Mouse (Mus musculus) mouse embryonic stem cell (cell line): ENCODE measurements around the gene Krt80.

Experiments used
- in situ Hi-C, 2 experiments: fragments of 300-500 bp; cut with MboI; formaldehyde crosslinking; loops; 1 replicate in 1 of 2; 3 replicates in 1 of 2; pipeline ENCODE4 v1.14.3; 2019 to 2020; ENCODE audit warnings: low sequenced_read_pairs in 2 of 2, low pct_unique_long_range_greater_than_20kb in 1 of 2, mixed read lengths in 1 of 2; ENCODE audit not compliant: unreplicated experiment in 1 of 2

Krt80 gene

DNA sequence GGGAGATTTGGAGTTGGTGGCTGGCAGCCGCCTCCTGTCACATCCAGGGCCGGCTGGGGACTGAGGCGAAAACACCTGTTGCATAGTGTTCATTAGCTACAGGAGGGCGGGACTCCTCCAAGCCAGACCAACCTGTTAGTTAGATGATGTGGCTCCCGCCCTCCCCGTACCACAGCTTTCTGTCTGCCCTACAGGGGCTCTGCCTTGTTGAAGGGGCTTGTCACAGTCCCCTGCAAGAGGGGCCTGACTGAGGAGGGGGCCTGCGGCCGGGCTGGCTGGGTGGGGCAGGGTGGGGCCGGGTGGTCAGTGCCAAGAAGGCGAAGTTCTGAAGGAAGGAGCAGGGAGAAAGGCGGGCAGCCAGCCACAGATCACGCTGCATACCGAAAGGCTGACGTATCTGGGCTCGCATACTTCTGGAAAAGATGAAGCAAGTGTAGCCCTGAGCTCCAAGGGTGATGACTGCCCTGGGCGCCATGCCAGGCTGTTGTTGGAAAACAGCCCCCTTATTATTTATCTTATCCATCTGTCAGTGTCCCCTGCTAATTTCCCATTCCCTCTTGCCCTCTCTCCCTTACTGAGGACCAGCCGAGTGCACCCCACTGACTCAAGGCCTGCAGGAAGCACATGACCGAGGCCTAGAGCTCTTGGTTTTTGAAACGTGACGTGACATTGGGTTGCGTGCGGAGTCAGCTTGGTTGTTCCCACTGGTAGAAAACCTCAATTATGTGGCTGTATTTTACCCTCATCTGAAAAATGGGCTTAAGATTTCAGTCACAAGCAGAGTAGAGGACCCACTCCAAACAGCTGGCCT, at the start of gene Krt80:
Gene Krt80, minus strand, starts transcription at position 62 of the 811 bp plus-strand sequence.
- in situ Hi-C loops: no loop called here

DNA sequence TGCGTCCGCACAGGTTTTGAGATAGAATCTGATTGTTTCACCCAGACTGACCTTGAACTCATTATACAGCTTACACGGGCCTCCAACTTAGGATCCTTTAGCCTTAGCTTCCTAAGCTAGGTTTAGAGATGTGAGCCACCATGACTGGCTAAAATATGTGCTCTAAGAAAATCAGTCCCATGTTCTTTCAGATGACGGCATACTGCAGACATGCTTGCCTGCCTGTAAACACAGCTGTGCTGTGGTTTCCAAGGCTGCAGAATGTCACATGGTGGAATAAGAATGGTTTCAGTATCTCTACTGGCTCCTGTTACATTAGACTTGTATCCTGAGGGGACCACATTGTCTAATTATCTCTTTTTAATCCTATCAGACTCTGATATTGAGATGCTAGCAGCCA, 49.0 kb upstream of the Krt80 start:
- in situ Hi-C loops: no loop called here

DNA sequence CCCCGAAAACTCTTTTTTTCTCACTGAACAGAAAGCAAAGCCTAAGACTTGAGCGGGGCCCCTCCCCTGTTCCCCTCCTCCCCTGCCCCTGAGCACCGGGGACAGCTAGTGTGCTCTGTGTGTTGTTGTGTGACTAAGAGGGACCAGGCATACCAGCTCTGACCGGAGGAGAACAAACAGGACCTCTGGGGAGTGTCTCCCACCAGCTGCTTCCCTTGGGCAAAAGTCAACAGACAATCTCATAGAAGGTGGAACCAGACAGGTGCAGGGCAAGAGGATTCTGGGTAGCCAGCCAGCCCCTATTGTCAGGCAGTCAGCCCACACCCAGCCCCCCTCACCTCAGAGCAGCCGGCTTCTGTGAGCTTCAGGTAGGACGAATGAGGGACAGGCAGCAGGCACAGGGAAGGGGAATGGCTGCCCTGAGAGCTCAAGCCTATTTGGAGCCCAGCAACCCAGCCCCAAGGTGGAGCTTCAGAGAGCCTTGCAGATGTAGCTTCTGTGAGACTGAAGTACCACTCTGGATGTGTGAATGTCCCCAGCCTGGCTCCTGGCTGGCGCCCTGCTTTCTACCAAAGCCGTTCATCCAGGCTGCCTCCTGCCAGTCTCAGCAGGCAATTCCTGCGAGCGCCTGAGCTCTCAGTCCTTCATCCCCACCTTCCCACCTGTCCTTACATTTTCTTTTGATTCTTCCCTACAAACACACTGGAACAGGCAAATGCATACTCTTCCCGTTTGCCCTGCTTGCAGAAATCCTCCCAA, 45.0 kb upstream of the Krt80 start:
- in situ Hi-C loops: no loop called here

DNA sequence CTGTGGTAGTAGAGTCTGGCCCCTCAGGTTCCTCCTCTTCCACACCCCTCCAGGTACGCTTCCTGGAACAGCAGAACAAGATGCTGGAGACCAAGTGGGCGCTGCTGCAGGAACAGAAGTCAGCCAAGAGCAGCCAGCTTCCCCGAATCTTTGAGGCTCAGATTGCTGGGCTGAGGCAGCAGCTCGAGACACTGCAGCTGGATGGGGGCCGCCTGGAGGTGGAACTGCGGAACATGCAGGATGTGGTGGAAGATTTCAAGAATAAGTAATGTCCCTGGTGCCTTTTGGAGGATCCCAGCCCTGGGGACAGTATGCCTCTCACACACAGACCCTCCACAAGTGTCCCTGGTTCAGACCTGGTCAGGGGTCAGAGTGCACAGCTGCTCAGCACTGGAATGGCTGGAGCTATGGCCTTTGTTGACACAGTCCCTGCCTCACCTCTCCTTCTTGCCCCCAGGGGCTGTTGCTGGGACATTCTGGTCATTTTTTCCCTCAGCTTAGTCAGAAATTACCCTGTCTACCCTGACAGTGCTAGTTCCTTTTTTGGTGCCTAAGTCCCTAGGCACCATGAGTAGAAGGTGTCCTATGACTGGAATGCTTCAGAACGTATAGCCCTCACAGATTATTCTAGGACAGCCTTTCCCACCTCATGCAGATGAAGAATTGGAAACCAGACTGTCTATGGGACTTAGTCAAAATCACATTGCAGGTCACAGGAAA, 44.1 kb upstream of the Krt80 start:
- in situ Hi-C loops: no loop called here

DNA sequence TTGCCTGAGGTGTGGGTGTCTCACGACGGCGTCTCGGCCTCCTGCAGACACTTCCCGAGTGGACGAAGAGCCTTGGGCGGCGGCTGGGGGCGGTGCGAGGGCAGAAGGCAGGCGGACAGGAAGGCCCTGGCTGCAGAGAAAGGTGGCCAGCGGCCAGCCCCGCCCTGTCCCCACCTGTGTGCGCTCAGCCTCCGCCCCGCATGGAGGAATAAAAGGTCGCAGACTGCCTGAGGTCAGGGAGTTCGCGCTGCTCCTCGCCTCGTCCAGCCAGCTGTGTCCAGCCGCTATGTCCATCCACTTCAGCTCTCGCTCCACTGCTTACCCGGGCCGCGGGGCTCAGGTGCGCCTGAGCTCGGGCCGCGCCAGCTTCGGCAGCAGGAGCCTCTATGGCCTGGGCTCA, 42.2 kb upstream of the Krt80 start:
- in situ Hi-C loops: no loop called here

DNA sequence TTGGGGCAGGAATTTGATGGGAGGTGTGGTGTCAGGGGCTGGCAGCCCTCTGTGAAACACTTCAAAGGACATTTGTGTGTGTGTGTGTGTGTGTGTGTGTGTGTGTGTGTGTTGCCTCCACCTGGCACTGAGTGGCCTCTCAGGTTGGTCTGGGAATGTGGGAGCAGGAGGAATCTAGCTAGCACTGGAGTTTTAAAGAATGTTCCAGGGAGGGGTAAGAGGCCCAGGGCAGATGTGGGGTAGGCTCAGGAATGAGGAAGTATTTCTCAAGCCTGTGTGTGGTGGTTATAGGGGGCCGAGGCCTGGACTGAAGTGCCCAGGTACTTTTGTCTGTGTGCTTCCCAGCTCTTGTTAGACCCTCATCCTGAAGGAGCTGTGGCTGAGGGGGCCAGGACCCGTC, 40.8 kb upstream of the Krt80 start, which contains the start of gene Krt7:
Gene Krt7, plus strand, starts transcription at position 269 of the 400 bp plus-strand sequence.
- in situ Hi-C loops: no loop called here

DNA sequence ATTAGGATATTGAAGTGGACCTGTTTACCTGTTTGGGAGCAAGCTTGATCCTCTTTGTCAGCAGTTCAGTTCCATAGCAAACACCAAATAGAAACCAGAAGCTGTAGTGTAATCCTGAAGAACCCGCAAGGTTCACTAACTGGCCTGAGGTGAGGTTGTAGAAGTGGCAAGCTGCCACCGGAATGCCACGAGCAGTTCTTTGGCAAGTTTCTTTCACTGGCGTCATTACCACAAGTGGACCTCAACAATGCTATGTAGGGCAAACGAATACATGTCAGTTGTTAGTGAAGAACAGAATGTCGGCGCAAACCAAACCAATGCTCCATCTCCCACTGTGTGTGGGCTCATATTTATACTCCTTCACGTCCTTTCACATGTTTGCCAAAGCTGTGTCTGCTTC, 28.3 kb upstream of the Krt80 start:
- in situ Hi-C loops: no loop called here

DNA sequence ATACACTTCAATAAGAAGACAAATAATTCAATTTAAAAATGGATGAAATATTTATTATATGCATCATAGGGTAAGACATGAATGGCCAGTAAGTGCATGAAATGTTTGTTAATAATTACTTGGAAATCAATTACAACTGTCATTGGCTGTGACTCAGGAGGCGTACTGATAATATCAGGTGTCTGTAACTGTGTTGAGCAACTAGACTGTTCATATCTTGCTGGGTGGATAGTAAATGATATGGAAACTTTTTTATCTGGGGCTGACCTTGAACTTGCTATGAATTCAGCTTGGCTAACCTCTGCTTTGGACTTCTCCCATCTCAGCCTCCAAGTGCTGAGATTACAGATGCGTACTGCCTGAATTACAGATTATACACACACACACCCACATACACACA, 27.7 kb upstream of the Krt80 start:
- in situ Hi-C loops: no loop called here

DNA sequence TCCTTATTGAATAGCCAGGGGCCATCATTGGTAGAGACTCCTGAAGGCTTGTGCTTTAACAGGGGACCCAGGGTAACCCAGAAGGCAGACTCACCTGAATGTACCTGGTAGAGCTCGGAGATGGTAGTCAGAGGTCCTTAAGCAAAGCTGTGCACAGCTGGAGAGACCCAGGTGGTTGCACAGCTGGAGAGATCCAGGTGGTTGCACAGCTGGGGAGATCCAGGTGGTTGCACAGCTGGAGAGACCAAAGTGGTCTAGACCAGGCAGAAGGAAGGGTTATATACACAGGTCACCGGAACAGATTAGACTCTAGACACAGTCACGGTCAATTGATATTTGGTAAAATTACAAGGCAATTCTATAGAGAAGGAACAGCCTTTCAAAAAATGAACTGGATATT, 27.0 kb upstream of the Krt80 start:
- in situ Hi-C loops: no loop called here

DNA sequence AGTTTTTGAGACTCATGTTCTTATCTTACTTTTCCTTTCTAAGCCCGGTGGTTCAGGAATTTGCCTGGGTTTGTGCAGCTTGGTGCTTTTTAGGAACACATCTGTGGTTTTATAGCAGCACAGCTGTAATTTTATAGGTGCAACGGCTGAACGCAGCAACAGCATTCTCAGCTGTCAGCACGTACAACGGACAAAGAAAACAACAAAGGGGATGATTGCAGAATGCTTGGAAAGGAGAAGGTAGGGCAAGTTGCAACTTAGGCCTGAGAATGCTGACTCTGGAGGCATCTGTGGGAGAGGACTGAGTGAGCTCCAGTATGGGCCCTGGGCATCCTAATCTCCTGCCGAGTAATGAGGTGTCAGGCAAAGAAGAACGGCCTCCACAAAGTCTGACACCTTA, 26.5 kb upstream of the Krt80 start:
- in situ Hi-C loops: no loop called here

DNA sequence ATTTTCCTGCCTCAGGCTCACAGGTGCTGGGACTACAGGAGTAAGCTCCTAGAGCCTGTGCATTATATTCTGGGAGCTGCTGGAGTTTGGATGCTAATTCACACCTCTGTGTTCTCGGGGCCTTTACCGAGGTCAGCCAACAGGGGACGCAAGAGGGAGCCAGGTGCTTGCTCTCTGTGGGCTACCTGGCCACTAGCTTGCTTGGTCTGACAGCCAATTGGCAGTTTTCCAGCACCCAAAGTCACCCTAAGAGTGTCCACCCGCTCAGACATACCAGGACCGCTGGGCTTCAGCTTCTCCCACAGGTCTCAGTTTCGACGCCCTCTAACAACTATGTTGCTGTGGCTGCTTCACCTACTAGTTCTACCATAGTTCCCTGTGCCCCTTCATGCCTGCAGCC, 24.9 kb upstream of the Krt80 start:
- in situ Hi-C loops: no loop called here

DNA sequence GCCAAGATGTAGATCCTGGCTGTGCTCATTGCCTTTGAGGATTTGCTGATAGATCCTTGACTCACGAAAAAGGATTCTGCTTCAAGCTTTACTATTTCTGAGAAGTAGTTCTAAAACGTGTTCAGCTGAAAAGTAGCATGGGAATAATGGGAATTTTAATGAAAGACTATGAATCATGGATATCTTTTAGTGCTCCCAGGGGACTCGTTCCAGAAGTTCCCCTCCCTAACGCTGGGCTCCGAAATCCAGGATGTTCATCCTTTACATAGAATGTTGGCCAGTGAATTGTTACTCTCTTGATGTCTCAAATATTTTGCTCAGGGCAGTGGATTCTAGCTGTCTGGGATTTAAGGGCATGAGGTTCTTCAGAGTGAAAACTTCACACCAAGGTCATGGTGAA, 22.3 kb upstream of the Krt80 start:
- in situ Hi-C loops: no loop called here

DNA sequence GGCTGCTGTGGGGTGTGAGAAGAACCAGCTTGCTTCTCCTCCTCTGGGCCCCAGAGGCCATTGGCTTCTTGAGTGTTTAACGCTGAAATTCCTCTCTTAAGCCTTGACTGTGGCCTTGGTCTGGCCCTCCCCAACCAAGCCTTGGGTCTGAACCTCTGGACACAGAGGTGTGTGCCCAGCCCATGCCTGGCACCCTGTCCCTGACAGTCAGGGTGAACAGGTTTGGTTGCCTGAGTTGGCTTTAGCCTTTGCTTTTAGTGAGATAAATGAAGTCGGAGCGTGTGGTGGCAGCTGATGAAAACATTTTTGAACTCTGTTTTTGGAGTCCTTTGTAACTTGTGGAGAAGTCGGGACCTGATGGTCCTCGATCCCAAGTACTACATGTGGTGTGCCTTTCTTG, 20.2 kb upstream of the Krt80 start:
- in situ Hi-C loops: no loop called here

DNA sequence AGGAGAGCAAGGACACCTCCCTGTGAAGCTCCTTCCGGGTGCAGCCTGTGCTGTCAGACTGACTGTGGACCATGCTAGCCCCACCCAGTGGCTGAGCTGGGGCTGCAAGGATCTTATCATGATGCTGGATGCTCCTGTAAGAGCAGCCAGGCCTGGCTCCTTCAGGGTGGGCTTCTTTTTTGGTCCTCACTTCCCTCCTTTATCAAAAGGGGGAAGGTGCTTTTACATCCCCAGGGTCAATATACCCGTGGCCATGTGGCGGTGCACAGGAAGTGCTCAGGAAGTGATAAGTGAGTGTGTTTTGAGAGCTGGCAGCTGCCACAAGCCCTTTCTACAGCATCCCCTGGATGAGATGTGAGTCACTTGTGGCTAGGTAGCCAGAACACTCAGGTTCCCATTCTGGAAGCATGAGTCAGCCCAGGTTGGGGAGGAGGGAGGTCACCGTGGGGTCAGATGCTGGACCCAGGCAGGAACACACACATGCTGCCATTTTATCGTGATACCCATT, 18.1 kb upstream of the Krt80 start:
- in situ Hi-C loops: no loop called here

DNA sequence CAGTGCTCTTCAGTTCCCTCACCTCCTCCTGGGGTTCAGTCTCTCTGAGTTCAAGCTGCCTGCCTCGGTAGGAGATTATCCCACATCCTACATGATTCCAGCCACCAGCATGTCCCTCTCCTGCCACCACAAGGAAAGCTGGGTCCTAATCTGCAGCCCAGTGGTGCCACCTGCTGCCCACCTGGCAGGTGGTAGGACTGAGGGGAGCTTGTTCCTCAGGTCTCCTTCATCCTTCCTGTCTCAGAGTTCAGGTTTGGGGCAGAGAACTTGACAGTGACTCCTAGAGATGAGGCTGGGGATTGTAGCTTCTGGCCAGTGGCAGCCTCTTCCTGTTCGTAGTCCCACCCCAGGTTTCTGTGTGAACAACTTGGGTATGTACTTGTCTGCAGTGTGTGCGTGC, 17.2 kb upstream of the Krt80 start:
- in situ Hi-C loops: no loop called here

DNA sequence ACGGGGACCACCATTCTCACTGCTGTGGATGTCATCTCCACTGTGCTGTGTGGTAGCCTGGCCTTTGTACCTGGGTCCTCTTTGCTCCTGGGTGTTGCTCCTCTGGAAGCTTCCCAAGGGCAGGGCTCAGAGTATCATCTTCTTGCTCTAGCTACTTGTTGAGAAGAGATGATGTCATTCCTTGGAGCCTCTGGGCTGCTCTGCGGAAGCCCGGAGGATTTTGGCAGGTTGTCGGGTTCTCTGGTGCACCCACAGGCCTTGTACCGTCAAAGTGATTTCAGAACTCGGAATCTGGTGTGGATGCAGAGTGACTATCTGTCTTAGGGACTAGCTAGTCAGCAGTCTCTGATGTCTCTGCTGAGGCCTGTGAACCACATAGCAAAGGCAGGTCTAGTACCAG, 15.1 kb upstream of the Krt80 start:
- in situ Hi-C loops: no loop called here

DNA sequence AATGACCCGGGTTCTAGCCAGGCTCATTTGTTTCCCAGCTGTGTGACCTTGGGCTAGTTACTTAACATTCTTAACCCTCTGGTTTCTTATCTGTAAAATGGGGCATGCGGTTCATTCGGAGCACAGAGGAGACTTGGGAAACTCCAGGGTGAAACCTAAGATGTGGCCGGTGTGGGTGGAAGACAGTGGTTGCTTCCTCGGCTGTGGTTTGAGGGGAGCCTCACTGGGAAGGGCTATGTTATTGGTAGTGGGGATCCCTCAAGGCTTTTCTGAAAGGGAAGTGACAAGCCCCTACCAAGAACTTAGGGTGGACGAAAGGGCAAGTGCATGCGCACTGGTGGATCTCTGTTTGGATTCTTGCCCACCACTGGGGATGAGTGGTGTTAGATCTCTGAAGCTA, 14.6 kb upstream of the Krt80 start:
- in situ Hi-C loops: no loop called here

DNA sequence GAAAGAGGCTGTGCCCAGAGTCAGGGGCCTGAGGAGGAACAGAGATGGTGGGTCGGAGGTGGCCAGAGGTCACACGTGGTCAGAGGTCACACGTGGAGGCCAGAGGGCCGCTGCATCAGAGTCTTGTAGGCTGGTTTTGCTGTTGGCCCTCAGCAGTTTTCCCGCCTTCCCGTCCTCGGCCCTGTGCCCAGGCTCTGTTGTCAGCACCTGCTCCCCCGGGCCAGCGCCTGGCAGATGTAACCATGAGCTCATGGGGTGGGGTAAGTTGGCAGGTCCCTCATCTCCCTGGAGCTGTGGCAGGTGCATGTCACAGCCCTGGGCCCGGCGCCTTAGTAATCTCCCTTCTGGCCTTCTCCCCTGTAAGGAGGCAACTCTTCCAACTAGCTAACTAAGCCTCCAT, 12.8 kb upstream of the Krt80 start:
- in situ Hi-C loops: no loop called here

DNA sequence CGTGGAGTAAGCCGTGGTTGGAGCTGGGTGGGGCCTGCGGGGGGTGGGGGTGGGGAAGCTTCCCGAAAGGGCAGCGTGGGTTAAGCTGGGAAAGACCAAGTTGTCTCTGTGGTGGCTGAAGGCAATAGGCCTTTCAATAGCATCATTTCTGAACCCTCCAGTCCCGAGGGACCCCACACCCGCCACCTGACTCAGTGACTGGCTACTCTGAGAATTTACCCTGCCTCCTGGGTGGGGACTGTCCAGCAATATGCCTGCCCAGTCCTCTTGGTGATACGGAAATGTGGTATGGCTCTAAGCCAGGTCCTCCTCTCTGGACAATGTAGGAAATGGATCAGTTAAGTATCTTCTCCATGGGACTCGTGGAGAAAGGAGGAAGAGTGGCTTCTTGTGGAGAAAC, 11.8 kb upstream of the Krt80 start:
- in situ Hi-C loops: no loop called here
